Mouse (Mus musculus): ENCODE data around the gene Rorb. TPM values are rescaled to one million over a fixed set of nuclear protein-coding genes. Genes with fewer than 3 reads are reported as not detected.
A peak's percentile ranks its signal among the peaks of the same experiment; 100 is the strongest.

Rorb gene
- total and polyA plus RNA-seq, 2 experiments from 2014 or later = 14.0 to 17.7 TPM

- H3K4me3 ChIP-seq (ENCODE audit: low read depth, low read length) = peak overlapping the region; percentile 36; the same call in 1 of the 2 replicates
- peaks cover 2% of the 10 kb centered on the region; the same call in 1 of the 2 replicates for H3K4me1 ChIP-seq (ENCODE audit: insufficient read depth, low read length)
- TF ChIP-seq CTCF (IDR thresholded peaks at IDR 0.05) = no peak
- H3K9ac ChIP-seq (replicated peaks; ENCODE audit: low read length, poor library complexity, severe bottlenecking) = peak overlapping the region; percentile 37; the same call in 1 of the 2 replicates
- peak overlapping the region; percentile 51 for H3K4me2 ChIP-seq (ENCODE audit: low read depth, low read length, poor library complexity, severe bottlenecking)
- peak; percentile 21 for ATAC-seq (ENCODE audit: low FRiP score)
- H3K27ac ChIP-seq (ENCODE audit: low read depth, low read length) = peak overlapping the region; percentile 74
- H3K27me3 ChIP-seq (ENCODE audit: insufficient read depth, low read length) = no peaks in the 10 kb centered on the region
- H3K9me3 ChIP-seq (ENCODE audit: low read length) = no peaks in the 10 kb centered on the region
- WGBS = 27% methylated on average over 1 of the region's 1 CpGs
- no peak for DNase-seq (ENCODE audit: low spot score)
- no peaks in the 10 kb centered on the region for H3K36me3 ChIP-seq (ENCODE audit: insufficient read depth, low read length)
These were observed 221.4 kb downstream of the Rorb start for GRCm38 (mm10) chr19:18889632-18890031.

DNA sequence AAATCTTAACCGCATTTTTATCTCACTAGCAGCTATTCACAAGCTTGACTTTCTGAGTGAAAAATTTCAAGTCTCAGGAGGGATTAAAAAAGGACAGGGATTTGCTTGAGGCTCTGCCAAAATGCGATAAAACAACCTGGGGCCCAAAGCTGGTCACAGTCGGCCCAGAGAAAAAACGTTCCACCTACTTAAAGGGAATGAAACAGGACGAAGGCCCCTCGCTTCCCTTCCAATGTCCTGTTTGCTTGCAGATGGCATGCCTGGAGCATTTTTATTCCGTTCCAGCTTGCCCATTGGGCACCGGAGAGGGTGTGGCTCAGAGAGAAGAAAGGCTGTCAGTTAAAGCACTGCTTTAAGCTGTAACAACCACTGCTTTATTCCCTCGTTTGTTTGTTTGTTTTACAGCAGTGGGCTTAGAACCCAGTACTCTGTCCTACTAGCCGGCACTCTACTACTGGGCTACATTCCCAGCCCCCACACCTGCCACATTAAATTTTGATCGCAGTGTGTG is 221.8 kb downstream of the Rorb start:
- WGBS = under 1% methylated on average over 11 of the region's 11 CpGs
- Histone ChIP-seq H3K9me3 (ENCODE audit: low read length) (no peaks in the 10 kb centered on the region), H3K27me3 (ENCODE audit: insufficient read depth, low read length) (no peaks in the 10 kb centered on the region), H3K4me2 (ENCODE audit: low read depth, low read length, poor library complexity, severe bottlenecking) (peak overlapping the region; percentile 51), H3K27ac (ENCODE audit: low read depth, low read length) (peak overlapping the region; percentile 74), H3K4me1 (ENCODE audit: insufficient read depth, low read length) (peaks cover 2% of the 10 kb centered on the region; the same call in 1 of the 2 replicates), H3K36me3 (ENCODE audit: insufficient read depth, low read length) (no peaks in the 10 kb centered on the region), H3K9ac (replicated peaks; ENCODE audit: low read length, poor library complexity, severe bottlenecking) (peak overlapping the region; percentile 37; the same call in 1 of the 2 replicates), H3K4me3 (ENCODE audit: low read depth, low read length) (peak overlapping the region; percentile 36)
- DNase-seq (ENCODE audit: low spot score) (peak; percentile 88), ATAC-seq (ENCODE audit: low FRiP score) (peak; percentile 84)
- TF ChIP-seq CTCF (IDR thresholded peaks at IDR 0.05) = no peak

DNA sequence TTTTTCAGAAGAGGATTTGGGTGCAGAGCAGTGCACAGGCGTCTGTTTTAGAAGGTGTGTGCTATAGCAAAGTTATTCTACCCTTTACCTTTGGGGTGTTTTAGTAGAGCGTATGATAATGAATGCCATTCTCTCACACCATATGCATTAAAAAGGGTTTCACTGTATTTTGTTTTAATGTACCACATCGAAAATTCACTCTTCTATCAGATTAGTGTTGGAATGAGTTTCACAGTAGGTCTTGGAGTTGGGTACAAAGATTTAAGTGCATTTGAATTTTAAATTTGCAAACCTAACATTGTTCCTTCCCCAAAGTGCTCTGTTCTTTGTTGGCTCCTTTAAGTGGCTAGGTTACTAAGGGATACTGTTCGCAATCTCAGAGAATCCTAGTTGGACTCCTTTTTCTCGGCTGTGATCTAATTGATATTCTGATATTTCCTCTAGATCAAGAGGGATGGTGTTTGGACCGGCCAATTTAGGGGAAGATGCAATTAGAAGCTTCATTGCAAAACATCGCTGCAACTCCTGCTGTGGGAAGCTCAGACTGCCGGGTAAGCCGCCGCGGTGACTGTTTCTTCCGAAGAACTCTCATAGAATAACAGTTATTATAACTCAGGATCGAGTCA is 222.4 kb downstream of the Rorb start:
- peak overlapping the region; percentile 51 for H3K4me2 ChIP-seq (ENCODE audit: low read depth, low read length, poor library complexity, severe bottlenecking)
- 6% methylated on average over 13 of the region's 13 CpGs for WGBS
- peak overlapping the region; percentile 36 for H3K4me3 ChIP-seq (ENCODE audit: low read depth, low read length)
- H3K36me3 ChIP-seq (ENCODE audit: insufficient read depth, low read length) = no peaks in the 10 kb centered on the region
- H3K27me3 ChIP-seq (ENCODE audit: insufficient read depth, low read length) = no peaks in the 10 kb centered on the region
- H3K4me1 ChIP-seq (ENCODE audit: insufficient read depth, low read length) = peaks cover 2% of the 10 kb centered on the region; the same call in 1 of the 2 replicates
- no peaks in the 10 kb centered on the region for H3K9me3 ChIP-seq (ENCODE audit: low read length)
- DNase-seq (ENCODE audit: low spot score) = peak; percentile 81
- peak overlapping the region; percentile 37; the same call in 1 of the 2 replicates for H3K9ac ChIP-seq (replicated peaks; ENCODE audit: low read length, poor library complexity, severe bottlenecking)
- peak; percentile 81 for ATAC-seq (ENCODE audit: low FRiP score)
- peak overlapping the region; percentile 74 for H3K27ac ChIP-seq (ENCODE audit: low read depth, low read length)
- TF ChIP-seq CTCF (IDR thresholded peaks at IDR 0.05) = no peak

GRCm38 (mm10) chr19:18887646-18888407 is 223.2 kb downstream of the Rorb start:
- no peaks in the 10 kb centered on the region for H3K36me3 ChIP-seq (ENCODE audit: insufficient read depth, low read length)
- H3K27ac ChIP-seq (ENCODE audit: low read depth, low read length) = peak overlapping the region; percentile 74
- H3K9ac ChIP-seq (replicated peaks; ENCODE audit: low read length, poor library complexity, severe bottlenecking) = no peak overlapping the region
- no peak overlapping the region; the same call in 1 of the 2 replicates for H3K4me3 ChIP-seq (ENCODE audit: low read depth, low read length)
- no peak for TF ChIP-seq CTCF (IDR thresholded peaks at IDR 0.05)
- H3K9me3 ChIP-seq (ENCODE audit: low read length) = no peaks in the 10 kb centered on the region
- WGBS = 27% methylated on average over 11 of the region's 11 CpGs
- peaks cover 2% of the 10 kb centered on the region; the same call in 1 of the 2 replicates for H3K4me1 ChIP-seq (ENCODE audit: insufficient read depth, low read length)
- ATAC-seq (ENCODE audit: low FRiP score) (no peak), DNase-seq (ENCODE audit: low spot score) (no peak)
- no peaks in the 10 kb centered on the region for H3K27me3 ChIP-seq (ENCODE audit: insufficient read depth, low read length)
- 0 out of 2 replicates have a peak overlapping the region, but pooled peaks have one; percentile 51 for H3K4me2 ChIP-seq (ENCODE audit: low read depth, low read length, poor library complexity, severe bottlenecking)

GRCm38 (mm10) chr19:18881162-18881561 is 229.8 kb downstream of the Rorb start:
- no peak overlapping the region for H3K4me2 ChIP-seq (ENCODE audit: low read depth, low read length, poor library complexity, severe bottlenecking)
- H3K27me3 ChIP-seq (ENCODE audit: insufficient read depth, low read length) = no peaks in the 10 kb centered on the region
- H3K4me1 ChIP-seq (ENCODE audit: insufficient read depth, low read length) = no peaks in the 10 kb centered on the region
- no peak overlapping the region for H3K4me3 ChIP-seq (ENCODE audit: low read depth, low read length)
- no peaks in the 10 kb centered on the region for H3K36me3 ChIP-seq (ENCODE audit: insufficient read depth, low read length)
- no peak for TF ChIP-seq CTCF (IDR thresholded peaks at IDR 0.05)
- DNase-seq (ENCODE audit: low spot score) = no peak
- no peak overlapping the region for H3K27ac ChIP-seq (ENCODE audit: low read depth, low read length)
- H3K9ac ChIP-seq (replicated peaks; ENCODE audit: low read length, poor library complexity, severe bottlenecking) = no peak overlapping the region
- H3K9me3 ChIP-seq (ENCODE audit: low read length) = no peaks in the 10 kb centered on the region
- WGBS = 37% methylated on average over 5 of the region's 5 CpGs
- no peak for ATAC-seq (ENCODE audit: low FRiP score)
